Mouse (Mus musculus) kidney, postnatal 0 days (tissue): ENCODE results near the gene Tmprss4. TPM values are rescaled to one million over a fixed set of nuclear protein-coding genes. Genes with fewer than 3 reads are reported as not detected.
A peak's percentile ranks its signal among the peaks of the same experiment; 100 is the strongest.

Experiments used
- ATAC-seq: fragments of 200-750 bp; cut with Nextera tagmentation; replicated peaks from 2 replicates; pipeline ENCODE4 v1.8.0; 2017; ENCODE audit warnings: low read depth, moderate number of reproducible peaks, moderate TSS enrichment, moderate library complexity; ENCODE audit not compliant: low FRiP score
- DNase-seq: peaks from one replicate; pipeline ENCODE4 v3.0.0-alpha.2; 2016; ENCODE audit warnings: low spot score
- H3K27ac ChIP-seq: fragments of 300-500 bp; sonication (generic); 2 replicates; pipeline ENCODE4 v1.5.1; 2014; ENCODE audit warnings: mild to moderate bottlenecking
- H3K27me3 ChIP-seq: fragments of 300-500 bp; sonication (generic); 2 replicates; pipeline ENCODE4 v1.6.1; 2014; ENCODE audit warnings: low read length, mixed read lengths; ENCODE audit not compliant: insufficient read depth
- H3K36me3 ChIP-seq: fragments of 300-500 bp; sonication (generic); 2 replicates; pipeline ENCODE4 v1.6.1; 2014; ENCODE audit warnings: low read length, mixed read lengths; ENCODE audit not compliant: insufficient read depth
- H3K4me1 ChIP-seq: fragments of 300-500 bp; sonication (generic); replicated peaks from 2 replicates; pipeline ENCODE4 v1.6.1; 2014; ENCODE audit warnings: antibody characterized with exemption, low read length, mixed read lengths; ENCODE audit not compliant: insufficient read depth
- H3K4me2 ChIP-seq: fragments of 300-500 bp; sonication (generic); 2 replicates; pipeline ENCODE4 v1.6.1; 2014; ENCODE audit warnings: mild to moderate bottlenecking, low read length, moderate library complexity, mixed read lengths
- H3K4me3 ChIP-seq: fragments of 300-500 bp; sonication (generic); replicated peaks from 2 replicates; pipeline ENCODE4 v1.5.1; 2014; ENCODE audit warnings: low read depth, low read length
- H3K9ac ChIP-seq: fragments of 300-500 bp; sonication (generic); 2 replicates; pipeline ENCODE4 v1.6.1; 2014; ENCODE audit warnings: low read depth, low read length
- H3K9me3 ChIP-seq: fragments of 300-500 bp; sonication (generic); replicated peaks from 2 replicates; pipeline ENCODE4 v1.6.1; 2016; ENCODE audit warnings: low read length, inconsistent platforms, mixed read lengths
- CTCF ChIP-seq: IDR thresholded peaks from 2 replicates; pipeline ENCODE4 v1.5.1; 2016; ENCODE audit warnings: antibody characterized with exemption, low read depth, mild to moderate bottlenecking, moderate library complexity
- WGBS: fragments of 180-500 bp; shearing (Covaris S2); extraction: QIAGEN DNeasy Blood & Tissue Kit; methylation state at CpG from one replicate; pipeline ENCODE4 v1.1.7; 2014; 5-methylcytosine and 5-hydroxymethylcytosine counted together
- polyA plus RNA-seq: library from polyadenylated mRNA; unstranded; fragments of >200 nt; fragmentation: Nextera tagmentation; extraction: Ambion mirVana; gene quantifications from 2 replicates; pipeline ENCODE4 v1.2.1, GENCODE M21; 2015

Gene Tmprss4
- polyA plus RNA-seq, 1 experiment from 2014 or later, result 0.36 TPM

DNA sequence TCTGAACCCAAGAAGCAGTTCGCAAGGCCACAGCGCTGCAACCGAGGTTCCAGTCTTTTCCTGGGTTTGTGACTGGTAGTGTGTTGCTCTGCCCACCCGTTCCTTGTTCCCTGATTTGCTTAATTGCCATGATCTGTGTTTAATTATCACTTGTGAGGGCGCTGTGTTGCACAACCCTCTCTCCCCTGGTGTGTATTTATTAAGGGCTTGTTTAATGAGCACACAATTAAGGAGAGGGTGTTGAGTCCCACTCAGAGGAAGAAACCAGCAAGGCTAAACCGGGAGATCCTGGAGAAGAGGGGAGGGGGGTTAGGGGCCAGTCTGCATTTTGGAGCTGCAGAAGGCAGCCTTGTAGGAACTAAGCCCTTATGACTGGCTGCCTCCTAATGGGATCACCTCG, 62.9 kb downstream of the Tmprss4 start:
- TF ChIP-seq CTCF, result no peak
- ATAC-seq, result no peak
- WGBS, result 59% methylated on average over 7 of the region's 7 CpGs
- H3K9ac ChIP-seq, result no peak overlapping the region
- no peaks in the 10 kb centered on the region for H3K36me3 ChIP-seq
- no peak overlapping the region for H3K4me3 ChIP-seq
- no peaks in the 10 kb centered on the region for H3K9me3 ChIP-seq
- no peak overlapping the region for H3K4me2 ChIP-seq
- no peak for DNase-seq
- H3K27me3 ChIP-seq, result peaks cover 44% of the 10 kb centered on the region
- peaks cover 10% of the 10 kb centered on the region; the same call in 1 of the 2 replicates for H3K4me1 ChIP-seq
- H3K27ac ChIP-seq, result 0 out of 2 replicates have a peak overlapping the region, but pooled peaks have one; percentile 11

GRCm38 (mm10) chr9:45139082-45139481, 64.8 kb downstream of the Tmprss4 start:
- no peak for ATAC-seq
- H3K9ac ChIP-seq, result peak overlapping the region; percentile 20; the same call in 1 of the 2 replicates
- TF ChIP-seq CTCF, result no peak
- 8% methylated on average over 7 of the region's 7 CpGs for WGBS
- H3K27ac ChIP-seq, result no peak overlapping the region
- H3K9me3 ChIP-seq, result no peaks in the 10 kb centered on the region
- no peaks in the 10 kb centered on the region for H3K36me3 ChIP-seq
- no peak for DNase-seq
- peak overlapping the region; percentile 83 for H3K4me2 ChIP-seq
- H3K4me1 ChIP-seq, result peaks cover 7% of the 10 kb centered on the region; the same call in 1 of the 2 replicates
- peaks cover 39% of the 10 kb centered on the region for H3K27me3 ChIP-seq
- peak overlapping the region; percentile 35 for H3K4me3 ChIP-seq

DNA sequence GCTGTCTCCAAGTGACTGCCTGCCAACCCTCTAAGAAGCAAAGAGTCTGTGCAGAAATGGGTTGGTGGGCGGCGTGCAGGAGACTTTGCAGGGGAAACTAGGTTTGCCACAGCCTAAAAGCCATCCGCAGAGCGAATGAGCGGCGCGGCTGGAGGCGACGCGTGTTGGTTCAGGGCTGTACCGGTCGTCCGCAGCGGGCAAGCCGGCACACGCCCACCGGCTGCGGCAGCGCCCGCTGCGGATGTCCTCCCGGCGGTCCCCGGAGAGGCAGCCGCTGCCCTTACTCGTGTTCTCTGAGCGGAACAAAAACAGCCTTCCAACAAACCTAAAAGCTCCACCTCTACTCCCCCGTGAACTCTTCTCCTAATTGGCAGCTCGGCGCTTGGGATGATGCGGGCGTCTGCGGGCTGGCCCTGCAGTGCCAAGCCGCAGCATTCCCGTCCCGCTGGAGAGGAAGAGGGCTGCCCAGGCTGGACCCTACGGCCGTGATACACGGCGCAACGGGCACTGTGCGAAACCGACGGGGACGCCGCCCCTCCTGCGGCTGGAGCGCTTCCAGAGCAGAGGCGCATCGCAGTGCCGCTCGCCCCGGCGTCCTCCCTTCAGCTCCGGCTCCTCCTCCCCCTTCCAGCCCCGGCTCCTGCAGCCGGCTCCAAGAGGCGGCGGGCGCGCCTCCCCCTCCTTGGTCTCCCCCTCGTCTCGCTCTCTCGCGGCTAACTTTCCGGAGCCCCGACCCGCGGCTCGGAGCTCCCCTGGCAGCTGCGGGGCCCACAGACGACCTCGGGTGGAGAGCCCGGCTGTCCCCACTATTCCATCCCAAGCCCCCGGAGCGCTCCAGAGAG, 65.5 kb downstream of the Tmprss4 start, which contains the start of gene Scn4b:
Gene Scn4b, plus strand, starts transcription at position 205 of the 842 bp plus-strand sequence.
- Histone ChIP-seq H3K27ac (no peak within 1 kb of the TSS), H3K36me3 (no peaks in the 10 kb centered on the region), H3K4me2 (peak within 1 kb of the TSS; percentile 83), H3K4me1 (peaks cover 7% of the 10 kb centered on the region; the same call in 1 of the 2 replicates), H3K4me3 (peak within 1 kb of the TSS; percentile 35), H3K9me3 (no peaks in the 10 kb centered on the region), H3K27me3 (peaks cover 39% of the 10 kb centered on the region), H3K9ac (peak within 1 kb of the TSS; percentile 20; the same call in 1 of the 2 replicates)
- ATAC-seq (0 out of 2 replicates have a peak, but pooled peaks have one; percentile 18), DNase-seq (peak; percentile 63)
- WGBS, result under 1% methylated on average over 74 of the region's 76 CpGs
- TF ChIP-seq CTCF, result no peak

DNA sequence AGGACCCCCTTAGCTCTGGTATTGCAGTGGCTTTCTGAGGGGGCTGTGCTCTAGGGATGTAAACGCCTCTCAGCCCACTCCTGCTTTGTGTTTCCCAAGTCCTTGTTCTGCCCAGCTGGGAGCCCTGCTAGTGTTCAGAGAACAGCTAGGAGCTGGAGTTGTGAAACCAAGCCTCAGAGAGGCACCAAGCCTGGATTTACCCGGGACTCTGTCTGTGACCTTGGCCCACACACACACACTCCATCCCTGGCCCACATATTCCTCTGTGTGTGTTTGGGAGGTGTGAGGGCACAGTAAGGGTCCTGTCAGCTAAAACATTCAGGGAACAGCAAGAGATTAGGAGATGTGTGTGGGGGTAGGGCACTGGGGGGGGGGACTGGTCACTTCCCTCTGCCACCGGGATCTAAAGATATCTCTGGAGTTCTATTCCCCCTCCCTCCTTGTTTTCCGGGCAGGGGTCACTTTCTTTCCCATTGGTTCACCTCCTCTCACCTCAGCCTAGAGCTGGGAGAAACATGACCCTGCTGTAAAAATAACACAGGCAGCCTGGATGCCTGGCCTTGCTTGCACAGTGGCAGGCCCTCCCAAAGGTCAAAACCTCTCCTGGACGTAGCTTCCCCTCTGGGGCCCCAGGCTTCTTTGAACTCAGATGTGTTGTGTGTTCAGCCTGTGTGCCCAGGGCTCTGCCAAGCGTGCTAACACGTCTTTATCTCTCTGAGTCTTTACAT, 67.3 kb downstream of the Tmprss4 start:
- H3K4me1 ChIP-seq, result peaks cover 7% of the 10 kb centered on the region; the same call in 1 of the 2 replicates
- 15% methylated on average over 7 of the region's 7 CpGs for WGBS
- peaks cover 39% of the 10 kb centered on the region for H3K27me3 ChIP-seq
- no peak overlapping the region for H3K4me3 ChIP-seq
- no peak for TF ChIP-seq CTCF
- ATAC-seq (no peak), DNase-seq (no peak)
- no peaks in the 10 kb centered on the region for H3K9me3 ChIP-seq
- H3K36me3 ChIP-seq, result no peaks in the 10 kb centered on the region
- no peak overlapping the region for H3K9ac ChIP-seq
- H3K27ac ChIP-seq, result no peak overlapping the region
- H3K4me2 ChIP-seq, result no peak overlapping the region

DNA sequence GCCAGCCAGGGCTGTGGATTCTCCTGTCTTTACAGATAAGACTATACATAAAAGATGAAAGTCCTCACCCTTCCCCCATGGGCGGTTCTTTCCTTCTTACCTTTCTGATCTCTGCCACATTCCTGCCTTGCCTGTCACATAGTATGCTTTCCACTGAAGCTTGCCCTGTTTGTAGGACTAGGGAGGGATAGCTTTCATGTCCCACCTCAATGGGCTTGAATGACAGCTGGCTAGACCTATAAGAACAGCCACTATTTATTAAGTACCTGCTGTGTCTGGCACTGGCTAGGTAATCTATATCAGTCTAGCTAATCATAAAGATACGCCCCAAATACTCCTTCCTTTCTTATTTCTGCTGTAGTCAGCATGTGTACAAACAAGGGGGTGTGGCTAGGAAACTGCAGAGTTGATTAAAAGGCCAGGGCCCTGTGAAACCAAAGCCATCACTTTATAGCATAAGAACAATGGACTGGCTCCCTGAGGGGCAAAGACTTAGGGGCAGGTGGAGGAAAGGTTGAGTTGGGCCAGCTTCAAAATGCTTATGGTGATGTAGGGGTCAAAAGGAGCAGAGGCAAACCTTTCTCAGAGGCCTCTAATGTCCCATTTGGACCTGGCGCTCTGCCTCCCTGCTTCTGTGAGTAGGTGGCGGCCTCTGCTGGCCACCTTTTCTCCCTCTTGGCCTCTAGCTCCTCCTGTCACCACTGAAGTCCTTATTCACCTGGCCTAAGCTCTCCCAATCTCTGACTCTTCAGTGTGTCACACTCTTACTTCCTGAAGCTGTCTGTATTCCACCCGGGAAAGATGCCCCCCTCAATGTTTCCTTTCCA, 70.2 kb downstream of the Tmprss4 start:
- no peak; the same call in 1 of the 2 replicates for ATAC-seq
- H3K4me1 ChIP-seq, result peaks cover 2% of the 10 kb centered on the region; the same call in 1 of the 2 replicates
- WGBS, result 26% methylated on average over 5 of the region's 5 CpGs
- H3K9me3 ChIP-seq, result no peaks in the 10 kb centered on the region
- H3K27me3 ChIP-seq, result peaks cover 18% of the 10 kb centered on the region
- H3K27ac ChIP-seq, result no peak overlapping the region
- peak; percentile 75 for DNase-seq
- H3K4me2 ChIP-seq, result no peak overlapping the region
- TF ChIP-seq CTCF, result peak; percentile 79
- no peaks in the 10 kb centered on the region for H3K36me3 ChIP-seq
- no peak overlapping the region for H3K4me3 ChIP-seq
- no peak overlapping the region for H3K9ac ChIP-seq
